Mouse (Mus musculus) liver, embryonic 14.5 days (tissue): Measurements from ENCODE around the gene Ccne1.

Experiments
- CTCF ChIP-seq: IDR thresholded peaks from 2 replicates; pipeline ENCODE4 v1.5.1; 2016; ENCODE audit warnings: antibody characterized with exemption, low read depth, control low read depth
- EP300 ChIP-seq: IDR thresholded peaks from 2 replicates; pipeline ENCODE4 v1.6.1; 2016; ENCODE audit warnings: antibody characterized with exemption, low read depth

DNA sequence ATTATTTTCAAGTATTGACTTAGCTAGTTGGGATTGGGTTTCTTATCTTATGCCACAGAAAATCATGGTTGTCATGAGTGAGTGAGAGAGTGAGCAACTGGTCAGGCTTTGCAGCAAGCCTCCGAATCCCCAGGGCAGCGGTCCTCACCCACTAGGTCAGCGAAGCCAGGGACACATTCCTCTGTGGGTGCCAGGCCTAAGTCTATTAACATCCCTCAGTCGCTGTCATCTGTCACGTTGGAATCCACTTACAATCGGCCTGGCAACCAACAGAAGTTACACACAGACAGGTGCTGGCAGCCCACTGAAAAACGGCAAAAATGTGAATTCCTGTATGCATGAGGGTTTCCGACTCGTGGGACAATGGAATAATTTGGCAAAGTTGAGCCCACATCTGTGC lies 5.1 kb upstream of the Ccne1 start:
- TF ChIP-seq CTCF (no peak), EP300 (no peak)
